Mouse (Mus musculus) bone marrow macrophage, adult 2 months (primary cell): Measurements from ENCODE around the gene Ptprf.

ENCODE experiments used
- CTCF ChIP-seq: IDR thresholded peaks from 2 replicates; pipeline ENCODE4 v1.5.1; 2012; ENCODE audit warnings: low read depth, mild to moderate bottlenecking, low read length, moderate library complexity
- POLR2A ChIP-seq: IDR thresholded peaks from 2 replicates; pipeline ENCODE4 v1.6.1; 2012; ENCODE audit warnings: mild to moderate bottlenecking, low read depth, low read length, borderline replicate concordance

DNA sequence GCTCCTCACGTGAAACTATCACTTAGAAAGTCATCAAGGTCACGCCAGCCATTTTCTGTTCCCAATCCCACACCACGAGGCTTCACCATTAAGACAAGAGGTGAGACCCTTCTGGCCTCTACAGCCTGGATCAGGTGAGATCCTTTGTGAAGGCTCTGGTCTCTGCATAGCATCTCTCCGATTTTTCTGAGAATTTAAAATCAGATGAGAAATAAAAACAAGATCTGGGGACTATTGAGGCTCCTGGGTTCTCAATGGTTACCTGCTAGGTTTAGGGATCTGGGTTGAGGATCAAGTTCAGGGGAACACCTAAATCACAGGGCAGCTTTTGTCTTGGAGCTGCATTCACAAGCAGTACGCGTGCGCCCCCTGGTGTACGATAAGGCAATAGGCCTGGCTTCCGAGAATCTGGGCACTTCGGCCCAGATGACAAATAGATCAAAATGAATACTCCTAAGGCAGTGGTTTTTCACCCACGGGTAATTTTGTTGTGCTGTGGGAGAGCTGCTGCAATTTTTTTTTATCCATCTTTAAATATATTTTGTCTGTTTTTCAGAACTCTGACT, 1.6 kb upstream of the Ptprf start:
- TF ChIP-seq CTCF (peak; percentile 90), POLR2A (no peak)
